Mouse (Mus musculus) myocyte (in vitro differentiated cells): ENCODE results near the gene Hrh1.

ENCODE experiments used
- CEBPB ChIP-seq: IDR thresholded peaks from 2 replicates; pipeline ENCODE4 v1.6.1; 2011; ENCODE audit warnings: mild to moderate bottlenecking, moderate library complexity; ENCODE audit not compliant: poor library complexity, insufficient read depth, severe bottlenecking
- E2F4 ChIP-seq: IDR thresholded peaks from one replicate; pipeline ENCODE4 v1.6.1; 2011; ENCODE audit warnings: mild to moderate bottlenecking, control low read depth, moderate library complexity; ENCODE audit not compliant: insufficient read depth
- MAX ChIP-seq: IDR thresholded peaks from one replicate; pipeline ENCODE4 v1.6.1; 2011; ENCODE audit warnings: low read depth, mild to moderate bottlenecking, control low read depth
- MYOG ChIP-seq, 3 experiments: IDR thresholded peaks; one replicate each; pipeline ENCODE4 v1.6.1; 2011; ENCODE audit warnings: control low read depth in 2 of 3, low read depth in 2 of 3, mild to moderate bottlenecking in 2 of 3; ENCODE audit not compliant: insufficient read length in 2 of 3, control insufficient read depth in 1 of 3, insufficient read depth in 1 of 3
- POLR2A ChIP-seq: IDR thresholded peaks from one replicate; pipeline ENCODE4 v1.6.1; 2011; ENCODE audit warnings: low read depth, mild to moderate bottlenecking, control low read depth, moderate library complexity; ENCODE audit not compliant: insufficient read length
- POLR2AphosphoS2 ChIP-seq: IDR thresholded peaks from one replicate; pipeline ENCODE4 v1.6.1; 2011; ENCODE audit warnings: low read depth, control low read depth; ENCODE audit not compliant: insufficient read length
- TCF12 ChIP-seq: IDR thresholded peaks from one replicate; pipeline ENCODE4 v1.6.1; 2011; ENCODE audit warnings: mild to moderate bottlenecking, control low read depth; ENCODE audit not compliant: poor library complexity, insufficient read depth, severe bottlenecking
- USF1 ChIP-seq: IDR thresholded peaks from one replicate; pipeline ENCODE4 v1.6.1; 2011; ENCODE audit warnings: low read depth, mild to moderate bottlenecking, control low read depth, moderate library complexity

DNA sequence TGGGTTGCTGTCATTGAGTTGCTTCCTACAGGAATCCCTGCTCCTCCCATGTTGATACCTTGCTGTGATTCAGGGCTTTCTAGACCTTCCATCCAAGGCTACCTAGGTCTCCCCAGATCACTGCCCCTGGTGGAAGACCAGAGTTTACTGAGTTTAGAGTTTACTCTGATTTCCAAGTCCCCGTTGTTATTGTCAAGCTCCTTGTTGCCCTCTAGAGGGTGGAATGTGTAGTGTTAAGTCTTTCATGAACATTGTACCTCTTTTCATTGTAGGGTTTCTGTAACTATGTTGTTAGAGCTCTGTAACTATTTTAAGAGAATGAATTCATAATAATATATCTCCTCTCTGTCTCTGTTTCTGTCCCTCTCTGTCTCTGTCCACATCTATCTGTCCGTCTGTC is 4.4 kb downstream of the Hrh1 start:
- TF ChIP-seq MAX (no peak), POLR2A (no peak), USF1 (no peak), CEBPB (no peak), MYOG (IDR thresholded peaks at IDR 0.05; ENCODE audit: control insufficient read depth in 1 of 3, insufficient read depth in 1 of 3, insufficient read length in 2 of 3, low read depth in 2 of 3) (no peak), TCF12 (no peak), E2F4 (no peak), POLR2AphosphoS2 (no peak)
